Comparison of ENCODE assay signal across 8 mouse cellular contexts in genomic region chr2:153240701-153241235, GRCm38 (mm10). TPM values are rescaled to one million over a fixed set of nuclear protein-coding genes. Genes with fewer than 3 reads are reported as not detected.
A peak's percentile ranks its signal among the peaks of the same experiment; 100 is the strongest.
DNase-seq lines count a peak whose midpoint lies in the region; ATAC-seq lines count a peak whose summit lies in the region.

No protein-coding gene starts in this region.

- intact Hi-C loops in gastrocnemius, postnatal 36 days (cut with DNase I) = loop anchor here (5.0 kb wide), 2 partner anchors 52 to 93 kb away; partner anchors contain the start of gene Kif3b

- peak overlapping the region; percentile 66 for H3K4me2 ChIP-seq in intestine, embryonic 16.5 days (ENCODE audit: low read depth, low read length)
- peak overlapping the region; percentile 89 for H3K4me2 ChIP-seq in stomach, embryonic 16.5 days (ENCODE audit: low read depth, low read length)

- peak; percentile 78 for ATAC-seq in erythroid progenitor cell, adult 5-6 weeks (replicated peaks; ENCODE audit: low FRiP score, poor library complexity, severe bottlenecking)
- peak; percentile 67 for ATAC-seq in intestine, embryonic 16.5 days
- ATAC-seq in stomach, embryonic 16.5 days (ENCODE audit: insufficient read depth, low FRiP score) = peak; percentile 46

- peak; percentile 43 for DNase-seq in embryo, embryonic 10 days (ENCODE audit: low spot score)
- DNase-seq in embryo, embryonic 9.5 days (ENCODE audit: extremely low spot score) = no peak
- peak; percentile 20 for DNase-seq in Muller cell, postnatal 12 days (ENCODE audit: inconsistent ontology term)
- no peak for DNase-seq in gastrocnemius, postnatal 36 days

- peak overlapping the region; percentile 88 for H3K4me3 ChIP-seq in intestine, embryonic 16.5 days (ENCODE audit: low read length)
- H3K4me3 ChIP-seq in macrophage (ENCODE audit: inconsistent target) = peak overlapping the region; percentile 93
- peak overlapping the region; percentile 80 for H3K4me3 ChIP-seq in stomach, embryonic 16.5 days (replicated peaks; ENCODE audit: low read length)

- H3K79me2 ChIP-seq in macrophage (ENCODE audit: inconsistent target) = peaks cover 66% of the 10 kb centered on the region

- H3K27me3 ChIP-seq in intestine, embryonic 16.5 days (replicated peaks; ENCODE audit: control insufficient read depth, insufficient read depth, low read length) = no peaks in the 10 kb centered on the region
- H3K27me3 ChIP-seq in stomach, embryonic 16.5 days (ENCODE audit: control insufficient read depth, insufficient read depth, low read length) = no peaks in the 10 kb centered on the region

- under 1% methylated on average over 25 of the region's 33 CpGs for WGBS in intestine, embryonic 16.5 days
- under 1% methylated on average over 29 of the region's 33 CpGs for whole genome bisulfite sequencing in macrophage (ENCODE audit: missing documents)
- WGBS in stomach, embryonic 16.5 days = under 1% methylated on average over 33 of the region's 33 CpGs

- no peaks in the 10 kb centered on the region for H3K9me3 ChIP-seq in intestine, embryonic 16.5 days (ENCODE audit: control insufficient read depth, low read length)
- H3K9me3 ChIP-seq in stomach, embryonic 16.5 days (replicated peaks; ENCODE audit: control insufficient read depth, low read length) = no peaks in the 10 kb centered on the region

- no peaks in the 10 kb centered on the region for H3K36me3 ChIP-seq in intestine, embryonic 16.5 days (ENCODE audit: control insufficient read depth, insufficient read depth, low read length)
- peaks cover 8% of the 10 kb centered on the region for H3K36me3 ChIP-seq in macrophage (ENCODE audit: inconsistent target)
- 0 out of 2 replicates have a peak, but pooled peaks cover 3% of the 10 kb centered on the region for H3K36me3 ChIP-seq in stomach, embryonic 16.5 days (ENCODE audit: control insufficient read depth, insufficient read depth, low read length)

- H3K4me1 ChIP-seq in intestine, embryonic 16.5 days (ENCODE audit: control insufficient read depth, insufficient read depth, low read length) = peaks cover 28% of the 10 kb centered on the region
- H3K4me1 ChIP-seq in stomach, embryonic 16.5 days (ENCODE audit: control insufficient read depth, insufficient read depth, low read length) = peaks cover 42% of the 10 kb centered on the region

- H3K9ac ChIP-seq in intestine, embryonic 16.5 days (ENCODE audit: low read depth, low read length) = peak overlapping the region; percentile 99
- H3K9ac ChIP-seq in stomach, embryonic 16.5 days (ENCODE audit: low read length) = peak overlapping the region; percentile 84

- peak overlapping the region; percentile 98 for H3K27ac ChIP-seq in intestine, embryonic 16.5 days (ENCODE audit: low read length)
- peak overlapping the region; percentile 92 for H3K27ac ChIP-seq in macrophage
- H3K27ac ChIP-seq in stomach, embryonic 16.5 days (ENCODE audit: low read length) = peak overlapping the region; percentile 88

RNA-seq across cellular contexts. Expression of gene Plagl2, which starts 0.5 kb away (rescaled TPM):
- total RNA-seq in erythroid progenitor cell, adult 5-6 weeks (2015; ENCODE audit: low replicate concordance) = 60.9 and 85.5 TPM in 2 replicates
- total RNA-seq in erythroid progenitor cell, adult 5-6 weeks (2017; ENCODE audit: low replicate concordance) = 20.6 and 25.8 TPM in 2 replicates
- polyA plus RNA-seq in intestine, embryonic 16.5 days (2015; fragmentation: Nextera tagmentation; extraction: Ambion mirVana) = 53.5 and 67.5 TPM in 2 replicates
- total RNA-seq in macrophage (2018; cell fraction: chromatin; rRNA removed) = 100 to 1,000 TPM in 9 of 26 experiments, 10 to 100 TPM in 17; 29.9 to 167 (median 78.6) TPM
- total RNA-seq in macrophage (2018; cell fraction: cytosol; rRNA removed) = 100 to 1,000 TPM in 5 of 26 experiments, 10 to 100 TPM in 21; 40.4 to 182 (median 83.3) TPM
- total RNA-seq in macrophage (2018; cell fraction: nucleus; rRNA removed) = 100 to 1,000 TPM in 17 of 26 experiments, 10 to 100 TPM in 9; 53.5 to 249 (median 123) TPM
- 26.7 to 29.5 TPM (median 28.6 TPM) in 3 replicates for polyA plus RNA-seq in macrophage (2018)
- polyA plus RNA-seq in stomach, embryonic 16.5 days (2015; fragmentation: Nextera tagmentation; extraction: Ambion mirVana) = 19.6 and 21.8 TPM in 2 replicates
- 1 to 10 TPM; 2.2 to 3.2 TPM for total RNA-seq in gastrocnemius, postnatal 36 days (2021)

RNA-seq across cellular contexts. Expression of gene Pofut1, which starts 0.6 kb away (rescaled TPM):
- total RNA-seq in erythroid progenitor cell, adult 5-6 weeks (2015; ENCODE audit: low replicate concordance) = 15.5 and 19.8 TPM in 2 replicates
- total RNA-seq in erythroid progenitor cell, adult 5-6 weeks (2017; ENCODE audit: low replicate concordance) = 25.9 and 30.4 TPM in 2 replicates
- 13.3 and 13.5 TPM in 2 replicates for polyA plus RNA-seq in intestine, embryonic 16.5 days (2015; fragmentation: Nextera tagmentation; extraction: Ambion mirVana)
- total RNA-seq in macrophage (2018; cell fraction: chromatin; rRNA removed) = 100 to 1,000 TPM in 10 of 26 experiments, 10 to 100 TPM in 16; 60.8 to 135 (median 92.8) TPM
- total RNA-seq in macrophage (2018; cell fraction: cytosol; rRNA removed) = 10 to 100 TPM; 13.1 to 32.3 (median 19.1) TPM
- total RNA-seq in macrophage (2018; cell fraction: nucleus; rRNA removed) = 100 to 1,000 TPM in 1 of 26 experiments, 10 to 100 TPM in 25; 46.0 to 110 (median 70.7) TPM
- 10.7 to 19.5 TPM (median 16.7 TPM) in 3 replicates for polyA plus RNA-seq in macrophage (2018)
- polyA plus RNA-seq in stomach, embryonic 16.5 days (2015; fragmentation: Nextera tagmentation; extraction: Ambion mirVana) = 6.7 and 8.2 TPM in 2 replicates
- total RNA-seq in gastrocnemius, postnatal 36 days (2021) = 1 to 10 TPM; 9.5 to 9.9 TPM

RNA-seq across cellular contexts. Expression of gene Tspyl3, which starts 15.5 kb away (rescaled TPM):
- total RNA-seq in erythroid progenitor cell, adult 5-6 weeks (2015; ENCODE audit: low replicate concordance) = 9.6 TPM in 1 of 2 replicates, not detected in the other
- 0.77 TPM in 1 of 2 replicates, not detected in the other for total RNA-seq in erythroid progenitor cell, adult 5-6 weeks (2017; ENCODE audit: low replicate concordance)
- 10.7 and 11.4 TPM in 2 replicates for polyA plus RNA-seq in intestine, embryonic 16.5 days (2015; fragmentation: Nextera tagmentation; extraction: Ambion mirVana)
- 1 to 10 TPM; 2.0 to 8.6 (median 4.8) TPM for total RNA-seq in macrophage (2018; cell fraction: chromatin; rRNA removed)
- 1 to 10 TPM; 3.9 to 7.4 (median 5.7) TPM for total RNA-seq in macrophage (2018; cell fraction: cytosol; rRNA removed)
- total RNA-seq in macrophage (2018; cell fraction: nucleus; rRNA removed) = 10 to 100 TPM in 5 of 26 experiments, 1 to 10 TPM in 21; 3.1 to 13.7 (median 7.6) TPM
- 3.4 to 5.4 TPM (median 4.4 TPM) in 3 replicates for polyA plus RNA-seq in macrophage (2018)
- 9.2 and 9.9 TPM in 2 replicates for polyA plus RNA-seq in stomach, embryonic 16.5 days (2015; fragmentation: Nextera tagmentation; extraction: Ambion mirVana)
- total RNA-seq in gastrocnemius, postnatal 36 days (2021) = under 1 TPM; 0.32 to 0.51 TPM

RNA-seq across cellular contexts. Expression of gene Kif3b, which starts 50.4 kb away (rescaled TPM):
- total RNA-seq in erythroid progenitor cell, adult 5-6 weeks (2015; ENCODE audit: low replicate concordance) = 2.5 and 3.2 TPM in 2 replicates
- 1.4 and 4.9 TPM in 2 replicates for total RNA-seq in erythroid progenitor cell, adult 5-6 weeks (2017; ENCODE audit: low replicate concordance)
- polyA plus RNA-seq in intestine, embryonic 16.5 days (2015; fragmentation: Nextera tagmentation; extraction: Ambion mirVana) = 8.2 and 8.3 TPM in 2 replicates
- total RNA-seq in macrophage (2018; cell fraction: chromatin; rRNA removed) = 10 to 100 TPM; 10.8 to 64.8 (median 42.6) TPM
- total RNA-seq in macrophage (2018; cell fraction: cytosol; rRNA removed) = 10 to 100 TPM; 23.8 to 62.1 (median 37.7) TPM
- 10 to 100 TPM; 15.8 to 88.5 (median 44.9) TPM for total RNA-seq in macrophage (2018; cell fraction: nucleus; rRNA removed)
- 28.0 to 32.8 TPM (median 28.4 TPM) in 3 replicates for polyA plus RNA-seq in macrophage (2018)
- 6.7 TPM in 2 replicates for polyA plus RNA-seq in stomach, embryonic 16.5 days (2015; fragmentation: Nextera tagmentation; extraction: Ambion mirVana)
- total RNA-seq in gastrocnemius, postnatal 36 days (2021) = 1 to 10 TPM; 2.8 to 3.5 TPM

Comparison
In these comparisons a context has a peak if more than half of its experiments do, and no peak if none do; other contexts are left out.
1. DNase-seq: peak in embryo, embryonic 10 days (single experiment) and Muller cell, postnatal 12 days (single experiment); none in embryo, embryonic 9.5 days (single experiment) and gastrocnemius, postnatal 36 days (0 of 2).
2. Peak in every context shown above with its lines, with median percentiles within 50 percentile points of each other: ATAC-seq, H3K27ac ChIP-seq and H3K4me3 ChIP-seq.